Mouse (Mus musculus): ENCODE data around the gene Fxyd5. TPM values are rescaled to one million over a fixed set of nuclear protein-coding genes. Genes with fewer than 3 reads are reported as not detected.

Fxyd5 gene
- 103 and 107 TPM in 2 replicates for polyA plus RNA-seq (2012; rRNA removed)

- no peak for DNase-seq (ENCODE audit: low spot score)
Measured at GRCm38 (mm10) chr7:31042431-31042910, at the start of gene Fxyd5. Fxyd5 (minus strand) TSS chr7:31042481.

- no peak for DNase-seq (ENCODE audit: low spot score)
Measured at GRCm38 (mm10) chr7:31089721-31090120, 47.4 kb upstream of the Fxyd5 start.

DNA sequence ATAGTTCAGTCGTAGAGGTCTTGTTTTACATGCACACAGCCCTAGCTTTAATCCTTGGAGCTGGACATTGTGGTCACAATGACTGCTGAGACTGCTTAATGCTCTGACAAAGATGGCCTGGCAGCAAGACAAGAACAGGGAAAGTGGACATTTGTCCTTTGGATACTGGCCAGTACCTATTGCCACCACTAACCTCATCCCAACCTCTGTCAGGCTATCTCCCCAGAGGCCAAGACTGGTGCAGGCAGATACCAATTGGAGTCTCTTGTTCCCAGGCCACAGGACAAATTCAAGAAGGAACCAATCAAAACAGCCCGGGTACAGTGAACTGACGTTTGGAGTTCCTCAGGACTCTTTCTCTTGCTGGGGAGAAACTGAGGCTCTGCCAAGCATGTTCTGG is 45.9 kb upstream of the Fxyd5 start:
- DNase-seq (ENCODE audit: low spot score): no peak

- DNase-seq (ENCODE audit: low spot score): no peak
Measured at GRCm38 (mm10) chr7:31087262-31087661, 45.0 kb upstream of the Fxyd5 start.

GRCm38 (mm10) chr7:31086175-31086755 is 44.0 kb upstream of the Fxyd5 start:
- DNase-seq (ENCODE audit: low spot score): no peak

GRCm38 (mm10) chr7:31085171-31085570 is 42.9 kb upstream of the Fxyd5 start:
- DNase-seq (ENCODE audit: low spot score): no peak

DNA sequence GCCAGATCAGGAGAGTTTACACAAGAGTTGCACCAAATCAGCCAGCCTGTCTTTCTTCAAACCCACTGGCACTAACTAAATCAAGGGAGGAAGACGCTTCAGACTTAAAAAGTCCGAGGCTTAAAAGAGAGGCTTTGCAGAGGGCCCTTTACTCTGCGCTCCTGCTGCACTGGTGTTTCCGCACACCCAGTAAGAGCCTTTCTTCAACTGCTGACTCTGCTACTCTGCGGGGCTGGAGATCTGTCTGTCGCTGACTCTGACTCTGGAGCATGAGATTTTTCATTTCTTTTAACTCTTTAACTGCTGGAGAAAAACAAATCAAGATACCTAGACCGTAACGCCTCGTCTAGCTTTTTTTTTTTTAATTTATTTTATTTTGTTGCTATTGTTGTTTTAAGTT is 41.9 kb upstream of the Fxyd5 start:
- no peak for DNase-seq (ENCODE audit: low spot score)

GRCm38 (mm10) chr7:31082831-31083588 is 40.7 kb upstream of the Fxyd5 start:
- no peak for DNase-seq (ENCODE audit: low spot score)

- no peak for DNase-seq (ENCODE audit: low spot score)
Measured at GRCm38 (mm10) chr7:31082106-31082505, 39.8 kb upstream of the Fxyd5 start.

DNA sequence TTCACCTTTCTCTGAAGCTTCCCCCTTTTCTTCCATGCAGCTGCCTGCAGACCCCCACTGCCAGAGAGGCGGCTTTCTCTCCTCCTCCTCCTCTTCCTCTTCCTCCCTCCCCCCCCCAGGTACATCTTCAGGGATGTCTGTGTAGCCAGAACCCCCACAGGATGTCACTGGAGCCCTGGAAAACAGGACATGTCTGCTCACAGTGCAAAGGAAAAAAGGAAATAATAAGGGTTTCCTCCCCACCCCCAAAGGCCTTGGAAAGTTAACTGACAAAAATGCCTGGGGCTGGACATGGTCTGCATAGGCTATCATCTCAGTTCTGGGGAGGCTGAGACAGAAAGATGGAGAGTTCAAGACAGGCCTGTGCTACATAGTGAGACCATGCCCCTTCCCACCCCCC is 38.8 kb upstream of the Fxyd5 start:
- no peak for DNase-seq (ENCODE audit: low spot score)

GRCm38 (mm10) chr7:31080611-31081010 is 38.3 kb upstream of the Fxyd5 start:
- DNase-seq (ENCODE audit: low spot score): no peak

DNA sequence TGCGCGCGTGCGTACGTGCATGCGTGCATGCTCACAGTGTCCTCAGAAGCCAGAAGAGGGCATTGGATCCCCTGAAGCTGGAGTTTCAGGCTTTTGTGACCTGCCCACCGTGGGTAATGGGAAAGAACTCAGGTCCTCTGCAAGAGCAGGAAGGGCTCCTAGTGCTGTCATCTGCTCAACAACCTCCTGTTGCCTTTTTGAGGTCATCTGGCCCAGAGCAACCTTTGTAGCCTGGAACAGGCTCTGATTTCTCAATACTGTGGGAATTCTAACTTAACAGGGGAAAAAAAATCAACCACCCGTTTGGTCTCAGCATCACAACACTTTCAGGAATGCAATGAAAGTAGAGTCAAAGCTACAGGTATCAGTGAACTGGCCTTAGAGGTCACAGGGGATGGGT is 37.4 kb upstream of the Fxyd5 start:
- DNase-seq (ENCODE audit: low spot score): no peak

- no peak for DNase-seq (ENCODE audit: low spot score)
Measured at GRCm38 (mm10) chr7:31077885-31078445, 35.7 kb upstream of the Fxyd5 start.

- DNase-seq (ENCODE audit: low spot score): no peak
Measured at GRCm38 (mm10) chr7:31077470-31077869, 35.2 kb upstream of the Fxyd5 start.

DNA sequence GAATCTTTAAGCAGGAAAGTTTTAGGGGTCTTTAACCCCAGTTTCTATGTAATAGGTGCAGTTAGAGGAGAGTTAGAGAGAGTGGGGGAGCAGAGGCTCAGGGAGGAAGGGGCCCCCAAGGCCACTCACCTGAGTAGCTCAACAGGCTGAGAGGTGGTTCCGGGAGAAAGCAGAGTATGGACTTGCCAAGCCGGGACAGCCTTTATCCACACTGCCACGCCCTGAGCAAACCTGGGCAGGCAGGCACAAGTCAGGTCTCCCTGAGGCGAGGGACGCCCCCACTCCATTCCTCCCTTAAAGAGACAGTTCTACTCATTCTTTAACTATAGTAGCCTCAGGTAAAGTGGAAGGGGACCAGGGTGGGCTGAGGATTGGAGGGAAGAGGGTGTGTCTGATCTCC is 34.2 kb upstream of the Fxyd5 start, which contains the start of gene Fxyd3:
Gene Fxyd3 (minus strand): TSS at position 213 of the 400 bp plus-strand sequence.
- no peak for DNase-seq (ENCODE audit: low spot score)

DNA sequence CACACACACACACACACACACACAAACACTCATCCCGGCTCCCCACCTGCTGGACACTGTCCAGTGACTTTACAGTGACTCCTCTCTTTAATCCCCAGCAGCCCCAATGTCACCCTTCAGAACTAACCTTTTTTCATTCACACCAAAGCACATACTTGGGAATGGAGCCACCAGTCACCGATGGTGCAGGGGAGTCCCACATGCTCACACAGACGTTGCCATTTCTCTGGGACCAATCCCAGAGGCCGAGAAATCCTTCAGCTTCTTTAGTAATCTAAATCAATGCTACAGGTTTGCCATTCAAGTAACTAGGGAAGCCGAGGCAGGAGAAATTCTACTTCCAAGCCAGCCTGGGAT is 32.4 kb upstream of the Fxyd5 start:
- DNase-seq (ENCODE audit: low spot score): no peak

GRCm38 (mm10) chr7:31074061-31074712 is 31.9 kb upstream of the Fxyd5 start:
- no peak for DNase-seq (ENCODE audit: low spot score)

DNA sequence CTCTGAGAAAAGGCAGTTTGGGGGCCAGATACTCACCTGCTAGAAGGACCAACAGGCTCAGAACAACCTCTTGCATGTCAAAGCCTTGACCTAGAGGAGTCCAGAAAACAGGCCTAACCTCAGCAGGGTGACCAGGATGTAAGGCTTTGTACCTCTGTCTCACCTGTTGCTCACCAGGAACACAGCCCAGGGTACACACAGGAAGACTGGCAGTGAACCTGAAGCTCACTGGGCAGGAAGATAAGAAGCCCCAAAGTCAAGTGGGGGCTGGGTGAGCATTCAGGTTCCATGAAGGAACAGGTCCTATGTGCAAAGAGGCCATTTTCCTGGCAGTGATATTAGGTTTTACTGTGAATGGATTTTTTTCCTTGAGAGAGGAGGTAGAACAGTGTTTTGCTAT is 31.3 kb upstream of the Fxyd5 start:
- DNase-seq (ENCODE audit: low spot score): no peak

GRCm38 (mm10) chr7:31072326-31072725 is 30.0 kb upstream of the Fxyd5 start:
- DNase-seq (ENCODE audit: low spot score): no peak

DNA sequence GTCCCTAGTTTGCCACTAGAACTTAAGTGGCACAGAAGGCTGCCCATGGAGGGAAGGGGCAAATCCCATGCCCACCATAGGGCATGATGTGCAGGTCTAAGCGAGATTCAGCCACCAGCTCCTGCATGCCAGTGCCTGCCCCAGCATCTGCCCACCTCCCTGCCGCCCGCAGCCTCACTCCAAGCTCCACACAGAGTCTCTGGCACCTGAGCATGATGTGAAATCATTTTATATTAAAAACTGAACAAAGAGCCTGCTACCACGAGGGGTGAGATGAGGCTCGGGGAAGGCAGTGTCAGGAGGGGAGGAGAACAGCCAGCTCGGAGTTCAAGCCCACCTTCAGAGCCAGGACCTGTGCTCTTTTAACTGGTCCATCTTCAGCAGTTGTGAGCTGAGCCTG is 28.0 kb upstream of the Fxyd5 start:
- DNase-seq (ENCODE audit: low spot score): no peak

DNA sequence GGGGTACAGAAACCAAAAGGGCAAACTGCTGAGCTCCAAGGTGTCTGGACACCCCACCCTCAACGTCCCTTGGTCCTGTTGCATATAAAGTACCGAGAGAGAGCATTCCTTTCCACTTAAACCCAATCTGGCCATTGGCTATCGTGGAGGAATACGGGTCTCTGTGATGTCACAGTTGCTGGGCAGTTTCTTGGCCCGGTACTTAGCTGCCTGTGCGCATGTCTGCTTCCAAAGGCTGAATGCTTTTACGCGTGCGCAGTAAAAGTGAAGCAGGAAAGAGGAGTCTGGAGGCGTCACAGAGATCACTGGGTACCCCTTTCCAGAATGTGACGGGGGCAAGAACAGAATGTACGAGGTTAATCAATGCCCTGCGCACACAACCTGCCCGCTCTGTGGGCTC is 27.2 kb upstream of the Fxyd5 start:
- no peak for DNase-seq (ENCODE audit: low spot score)

GRCm38 (mm10) chr7:31067836-31068235 is 25.6 kb upstream of the Fxyd5 start:
- DNase-seq (ENCODE audit: low spot score): no peak

Measured in urinary bladder, adult 2 months (tissue).